Mouse (Mus musculus) Patski (cell line): Measurements from ENCODE around the gene Selenov. TPM values are rescaled to one million over a fixed set of nuclear protein-coding genes. Genes with fewer than 3 reads are reported as not detected.
"Not testable (repeated sequence)": the region's sequence is repeated elsewhere in the genome, so short reads cannot be mapped to it uniquely, and the experiment has no call there.

ENCODE experiments used
- ATAC-seq: fragments of 100-300 bp; one replicate; pipeline ENCODE4 v1.8.0; 2021
- CTCF ChIA-PET: fragments of 350-600 bp; sonication (Branson Sonifier 250); formaldehyde crosslinking; loops from one replicate; lab custom pipeline; 2022; ENCODE audit warnings: inconsistent platforms; lab: Charles Lee
- POLR2A ChIA-PET: fragments of 350-600 bp; sonication (Branson Sonifier 250); formaldehyde crosslinking; loops from one replicate; lab custom pipeline; 2022; ENCODE audit warnings: antibody characterized with exemption, inconsistent platforms; lab: Charles Lee
- DNase-seq: peaks from one replicate; pipeline ENCODE4 v3.0.0-alpha.2; 2011; ENCODE audit warnings: low read depth, low spot score
- H3K27me3 ChIP-seq: fragments of 371-371 bp; one replicate; pipeline ENCODE4 v1.5.1; 2021
- CTCF ChIP-seq: fragments of 100-300 bp; IDR thresholded peaks from one replicate; pipeline ENCODE4 v1.5.1; 2021
- in situ Hi-C: fragments of 300-500 bp; cut with MboI; formaldehyde crosslinking; loops from 3 replicates; pipeline ENCODE4 v1.11.1; 2018; ENCODE audit warnings: low pct_unique_long_range_greater_than_20kb, mixed read lengths
- polyA plus RNA-seq: library from polyadenylated mRNA; unstranded; gene quantifications from one replicate; pipeline ENCODE4 v1.2.3, GENCODE M21; 2021

Gene Selenov
- polyA plus RNA-seq, 1 experiment from 2014 or later, result not detected

GRCm38 (mm10) chr7:28268042-28268531 lies 22.9 kb downstream of the Selenov start:
- in situ Hi-C loops, result no loop called here
- POLR2A ChIA-PET, result interaction anchor here (0.7 kb wide), 1 partner anchor 27 kb away, joined by 3 read pairs; no protein-coding TSS in a partner anchor

GRCm38 (mm10) chr7:28267129-28268041 lies 23.6 kb downstream of the Selenov start, which contains the start of gene Eid2:
TSS of gene Eid2 (plus strand) at chr7:28267881.
- TF ChIP-seq CTCF, result peak; percentile 44
- in situ Hi-C loops, result no loop called here
- no peaks in the 10 kb centered on the region for H3K27me3 ChIP-seq
- ATAC-seq, result peak; percentile 33
- DNase-seq, result peak; percentile 25
- CTCF ChIA-PET, result no interaction called here
- POLR2A ChIA-PET, result interaction anchor here (0.7 kb wide), 1 partner anchor 27 kb away, joined by 3 read pairs; no protein-coding TSS in a partner anchor

More at GRCm38 (mm10) chr7:28268042-28268531, 22.9 kb downstream of the Selenov start:
- ATAC-seq, result peak; percentile 38
- CTCF ChIA-PET, result no interaction called here
- DNase-seq, result no peak
- no peak for TF ChIP-seq CTCF
- no peaks in the 10 kb centered on the region for H3K27me3 ChIP-seq

GRCm38 (mm10) chr7:28265391-28265790 lies 25.6 kb downstream of the Selenov start:
- no peaks in the 10 kb centered on the region for H3K27me3 ChIP-seq
- POLR2A ChIA-PET, result interaction anchor here (0.6 kb wide), 1 partner anchor 103 kb away, joined by 3 read pairs; no protein-coding TSS in a partner anchor
- no peak for ATAC-seq
- no peak for DNase-seq
- CTCF ChIA-PET, result no interaction called here
- in situ Hi-C loops, result no loop called here
- TF ChIP-seq CTCF, result no peak

- TF ChIP-seq CTCF, result no peak
- H3K27me3 ChIP-seq, result no peaks in the 10 kb centered on the region
- in situ Hi-C loops, result no loop called here
- ATAC-seq (no peak), DNase-seq (no peak)
- ChIA-PET CTCF (no interaction called here), POLR2A (no interaction called here)
Observed at GRCm38 (mm10) chr7:28263786-28264185, 27.2 kb downstream of the Selenov start.

- in situ Hi-C loops, result no loop called here
- ChIA-PET POLR2A (no interaction called here), CTCF (no interaction called here)
- H3K27me3 ChIP-seq, result no peaks in the 10 kb centered on the region
- no peak for ATAC-seq
- no peak for DNase-seq
- TF ChIP-seq CTCF, result no peak
Observed at GRCm38 (mm10) chr7:28262861-28263260, 28.1 kb downstream of the Selenov start.

- in situ Hi-C loops, result no loop called here
- ATAC-seq, result no peak
- POLR2A ChIA-PET, result no interaction called here
- no peak for DNase-seq
- no peaks in the 10 kb centered on the region for H3K27me3 ChIP-seq
- peak; percentile 50 for TF ChIP-seq CTCF
- CTCF ChIA-PET, result no interaction called here
Observed at GRCm38 (mm10) chr7:28255476-28255875, 35.5 kb downstream of the Selenov start.

GRCm38 (mm10) chr7:28254591-28254990 lies 36.4 kb downstream of the Selenov start:
- in situ Hi-C loops, result no loop called here
- CTCF ChIA-PET, result no interaction called here
- DNase-seq (no peak), ATAC-seq (no peak)
- TF ChIP-seq CTCF, result no peak
- no peaks in the 10 kb centered on the region for H3K27me3 ChIP-seq
- POLR2A ChIA-PET, result no interaction called here

- no peak for ATAC-seq
- CTCF ChIA-PET, result no interaction called here
- TF ChIP-seq CTCF, result no peak
- DNase-seq, result no peak
- in situ Hi-C loops, result no loop called here
- POLR2A ChIA-PET, result no interaction called here
- no peaks in the 10 kb centered on the region for H3K27me3 ChIP-seq
Observed at GRCm38 (mm10) chr7:28251976-28252375, 39.0 kb downstream of the Selenov start.

GRCm38 (mm10) chr7:28248957-28249356 lies 42.0 kb downstream of the Selenov start:
- no peak for TF ChIP-seq CTCF

GRCm38 (mm10) chr7:28243943-28244342 lies 47.0 kb downstream of the Selenov start:
- in situ Hi-C loops, H3K27me3 ChIP-seq, ATAC-seq, DNase-seq, CTCF ChIA-PET, POLR2A ChIA-PET: not testable (repeated sequence)

More at GRCm38 (mm10) chr7:28248957-28249356, 42.0 kb downstream of the Selenov start:
- in situ Hi-C loops, result no loop called here
- no peaks in the 10 kb centered on the region for H3K27me3 ChIP-seq
- no peak for DNase-seq
- no peak for ATAC-seq
- POLR2A ChIA-PET, result no interaction called here
- CTCF ChIA-PET, result interaction anchor here (1.2 kb wide), 1 partner anchor 9 kb away, joined by 3 read pairs; no protein-coding TSS in a partner anchor

Other genes with a start within 250 kb of the Selenov start
- gene Psmc4, start 241.1 kb downstream of the Selenov start, polyA plus RNA-seq, result 176 TPM
- gene Fcgbp, start 219.9 kb downstream of the Selenov start, polyA plus RNA-seq, result 1.6 TPM
- gene 9530053A07Rik, start 161.7 kb downstream of the Selenov start, polyA plus RNA-seq, result 0.77 TPM
- 134 TPM for gene Fbl, start 121.5 kb downstream of the Selenov start, polyA plus RNA-seq
- 26.5 TPM for gene Dyrk1b, start 111.7 kb downstream of the Selenov start, polyA plus RNA-seq
- gene Eid2, start 23.3 kb downstream of the Selenov start, polyA plus RNA-seq, result 25.4 TPM
- 11.7 TPM for gene Eid2b, start 13.4 kb downstream of the Selenov start, polyA plus RNA-seq
- 0.35 TPM for gene Dll3, start 11.1 kb upstream of the Selenov start, polyA plus RNA-seq
- 61.7 TPM for gene Timm50, start 20.9 kb upstream of the Selenov start, polyA plus RNA-seq
- 127 TPM for gene Supt5, start 47.6 kb upstream of the Selenov start, polyA plus RNA-seq
- 713 TPM for gene Rps16, start 59.5 kb upstream of the Selenov start, polyA plus RNA-seq
- gene Plekhg2, start 81.4 kb upstream of the Selenov start, polyA plus RNA-seq, result 45.3 TPM
- 90.4 TPM for gene Zfp36, start 89.1 kb upstream of the Selenov start, polyA plus RNA-seq
- gene Med29, start 101.5 kb upstream of the Selenov start, polyA plus RNA-seq, result 32.4 TPM
- 104 TPM for gene Paf1, start 101.8 kb upstream of the Selenov start, polyA plus RNA-seq
- gene Gmfg, start 146.3 kb upstream of the Selenov start, polyA plus RNA-seq, result 0.58 TPM
- 2.6 TPM for gene Lrfn1, start 160.8 kb upstream of the Selenov start, polyA plus RNA-seq
- gene Ifnl2, start 219.3 kb upstream of the Selenov start, polyA plus RNA-seq, result not detected
- gene Ifnl3, start 231.7 kb upstream of the Selenov start, polyA plus RNA-seq, result not detected
- not detected for gene Sycn, start 249.7 kb upstream of the Selenov start, polyA plus RNA-seq